Mouse (Mus musculus) lung, adult 2 months (tissue): ENCODE measurements around the gene Mybpc1.

Experiments
- CTCF ChIP-seq: fragments of 200-500 bp; IDR thresholded peaks from 2 replicates; pipeline ENCODE4 v1.5.1; 2011; ENCODE audit warnings: mild to moderate bottlenecking, low read length, control low read depth; ENCODE audit not compliant: insufficient read depth
- POLR2A ChIP-seq: fragments of 200-500 bp; IDR thresholded peaks from 2 replicates; pipeline ENCODE4 v1.6.1; 2011; ENCODE audit warnings: low read depth, mild to moderate bottlenecking, control low read depth, low read length, borderline replicate concordance; ENCODE audit errors: extremely low read depth

GRCm38 (mm10) chr10:88580786-88581185, 24.2 kb downstream of the Mybpc1 start:
- no peak for TF ChIP-seq CTCF
- no peak for TF ChIP-seq POLR2A
